24 mouse cellular contexts compared by ENCODE assay signal in genomic region chr5:37330449-37331132, GRCm38 (mm10). TPM values are rescaled to one million over a fixed set of nuclear protein-coding genes. Genes with fewer than 3 reads are reported as not detected.
DNase-seq lines count a peak whose midpoint lies in the region; ATAC-seq and TF ChIP-seq lines count a peak whose summit lies in the region.
"Had no signal": no experiment of that assay in that cellular context is flagged by ENCODE, and none has a peak within 500 bp of the region (broad histone marks: within the 10 kb centered on the region; RNA-seq: fewer than 3 reads in every experiment).

No protein-coding gene starts in this region.

- CTCF ChIA-PET in Patski (lab: Charles Lee), result interaction anchor here (0.8 to 1.5 kb wide), 2 partner anchors 11 to 24 kb away, joined by 3 to 5 read pairs; no protein-coding TSS in a partner anchor

- ATAC-seq in kidney, embryonic 14.5 days (ENCODE audit: low FRiP score, low TSS enrichment), result no peak
- ATAC-seq in kidney, postnatal 0 days (replicated peaks; ENCODE audit: low FRiP score, low read depth), result no peak
- peak; percentile 8 for ATAC-seq in Patski
- ATAC-seq: CD4-positive, CD25-positive, alpha-beta regulatory T cell, adult 4 months; forebrain, embryonic 15.5 days had no signal

- H3K27ac ChIP-seq in kidney, embryonic 14.5 days (ENCODE audit: low read depth, low read length), result 0 out of 2 replicates have a peak overlapping the region, but pooled peaks have one; percentile 42
- peak overlapping the region; percentile 66 for H3K27ac ChIP-seq in kidney, postnatal 0 days
- no peak overlapping the region for H3K27ac ChIP-seq in embryonic facial prominence, embryonic 10.5 days (replicated peaks)
- H3K27ac ChIP-seq: embryonic facial prominence, embryonic 13.5 days; forebrain, embryonic 12.5 days; forebrain, embryonic 15.5 days; hindbrain, embryonic 12.5 days; hindbrain, embryonic 15.5 days had no signal

- peaks cover 29% of the 10 kb centered on the region for H3K36me3 ChIP-seq in kidney, embryonic 14.5 days (ENCODE audit: control insufficient read depth, insufficient read depth, low read length)
- peaks cover 14% of the 10 kb centered on the region; the same call in 1 of the 2 replicates for H3K36me3 ChIP-seq in kidney, postnatal 0 days (ENCODE audit: insufficient read depth, low read length)
- peaks cover 79% of the 10 kb centered on the region for H3K36me3 ChIP-seq in embryonic facial prominence, embryonic 10.5 days (replicated peaks)
- H3K36me3 ChIP-seq: forebrain, embryonic 15.5 days; G1E; hindbrain, embryonic 15.5 days had no signal

- POLR2A ChIA-PET in Patski (lab: Charles Lee), result interaction anchor here (0.6 kb wide), 1 partner anchor 85 kb away, joined by 3 read pairs; no protein-coding TSS in a partner anchor

- no peak overlapping the region for H3K4me3 ChIP-seq in kidney, embryonic 14.5 days (ENCODE audit: low read length)
- H3K4me3 ChIP-seq in kidney, postnatal 0 days (replicated peaks; ENCODE audit: low read depth, low read length), result no peak overlapping the region
- H3K4me3 ChIP-seq in embryonic facial prominence, embryonic 10.5 days, result no peak overlapping the region
- H3K4me3 ChIP-seq: embryonic facial prominence, embryonic 13.5 days; erythroblast, embryonic 14.5 days; forebrain, embryonic 12.5 days; forebrain, embryonic 15.5 days; hindbrain, embryonic 12.5 days; hindbrain, embryonic 15.5 days had no signal

- no peaks in the 10 kb centered on the region for H3K27me3 ChIP-seq in kidney, embryonic 14.5 days (ENCODE audit: control insufficient read depth, insufficient read depth, low read length)
- H3K27me3 ChIP-seq in kidney, postnatal 0 days (ENCODE audit: insufficient read depth, low read length), result no peaks in the 10 kb centered on the region
- H3K27me3 ChIP-seq in Patski, result no peaks in the 10 kb centered on the region
- no peaks in the 10 kb centered on the region for H3K27me3 ChIP-seq in embryonic facial prominence, embryonic 10.5 days (replicated peaks; ENCODE audit: low read depth, poor library complexity, severe bottlenecking)
- H3K27me3 ChIP-seq: embryonic facial prominence, embryonic 13.5 days; forebrain, embryonic 15.5 days; hindbrain, embryonic 12.5 days; hindbrain, embryonic 15.5 days had no signal

- no peak for TF ChIP-seq CTCF in kidney, postnatal 0 days (IDR thresholded peaks at IDR 0.05; ENCODE audit: low read depth)
- no peak for TF ChIP-seq CTCF in Patski (IDR thresholded peaks at IDR 0.05)

- H3K9ac ChIP-seq in kidney, embryonic 14.5 days (ENCODE audit: low read depth, low read length), result no peak overlapping the region
- no peak overlapping the region for H3K9ac ChIP-seq in kidney, postnatal 0 days (ENCODE audit: low read depth, low read length)
- H3K9ac ChIP-seq: embryonic facial prominence, embryonic 13.5 days; forebrain, embryonic 12.5 days; forebrain, embryonic 15.5 days; hindbrain, embryonic 12.5 days; hindbrain, embryonic 15.5 days had no signal

- in situ Hi-C loops in Patski (cut with MboI; ENCODE audit: low pct_unique_long_range_greater_than_20kb), result loop anchor here (25.0 kb wide), 2 partner anchors 843 to 1207 kb away; partner anchors contain the start of genes Ccdc96 and Tada2b

- no peaks in the 10 kb centered on the region for H3K4me1 ChIP-seq in kidney, embryonic 14.5 days (ENCODE audit: control insufficient read depth, insufficient read depth, low read length)
- peaks cover 7% of the 10 kb centered on the region; the same call in 1 of the 2 replicates for H3K4me1 ChIP-seq in kidney, postnatal 0 days (replicated peaks; ENCODE audit: insufficient read depth, low read length)
- peaks cover 11% of the 10 kb centered on the region for H3K4me1 ChIP-seq in embryonic facial prominence, embryonic 10.5 days
- H3K4me1 ChIP-seq: forebrain, embryonic 15.5 days; hindbrain, embryonic 12.5 days; hindbrain, embryonic 15.5 days had no signal

- no peak for DNase-seq in kidney, postnatal 10 days
- DNase-seq in kidney, postnatal 0 days (ENCODE audit: low spot score), result no peak
- DNase-seq in kidney, adult 8-10 months, result no peak
- no peak for DNase-seq in Patski (ENCODE audit: low read depth, low spot score)
- DNase-seq in embryonic facial prominence, embryonic 10.5 days (ENCODE audit: low spot score), result no peak
- DNase-seq in heart, adult 18-20 months, result no peak
- DNase-seq: adrenal gland, adult 2 months; adrenal gland, postnatal 14 days; cerebellum, adult 11 months; cerebellum, adult 2 months; cerebellum, adult 9-11 months; cerebellum, postnatal 25 days; gastrocnemius, postnatal 25 days had no signal

- no peak overlapping the region for H3K4me2 ChIP-seq in kidney, embryonic 14.5 days (replicated peaks; ENCODE audit: low read depth, low read length)
- H3K4me2 ChIP-seq in kidney, postnatal 0 days (ENCODE audit: low read length), result no peak overlapping the region
- H3K4me2 ChIP-seq: embryonic facial prominence, embryonic 13.5 days; forebrain, embryonic 12.5 days; forebrain, embryonic 15.5 days; heart, embryonic 11.5 days; hindbrain, embryonic 12.5 days; hindbrain, embryonic 15.5 days had no signal

- WGBS in kidney, embryonic 14.5 days, result 86% methylated on average over 8 of the region's 8 CpGs
- WGBS in kidney, postnatal 0 days, result 74% methylated on average over 8 of the region's 8 CpGs
- 89% methylated on average over 8 of the region's 8 CpGs for WGBS in embryonic facial prominence, embryonic 10.5 days

- no peaks in the 10 kb centered on the region for H3K9me3 ChIP-seq in kidney, embryonic 14.5 days (ENCODE audit: control insufficient read depth, low read length)
- H3K9me3 ChIP-seq in kidney, postnatal 0 days (replicated peaks; ENCODE audit: low read length), result no peaks in the 10 kb centered on the region
- no peaks in the 10 kb centered on the region for H3K9me3 ChIP-seq in embryonic facial prominence, embryonic 10.5 days
- H3K9me3 ChIP-seq: embryonic facial prominence, embryonic 13.5 days; forebrain, embryonic 12.5 days; forebrain, embryonic 15.5 days; hindbrain, embryonic 12.5 days; hindbrain, embryonic 15.5 days had no signal

RNA-seq across cellular contexts. Expression of gene Evc, which starts 6.1 kb away (rescaled TPM):
- polyA plus RNA-seq in kidney, embryonic 14.5 days (2014; fragmentation: Nextera tagmentation; extraction: Ambion mirVana), result 12.9 and 18.4 TPM in 2 replicates
- 13.8 and 15.9 TPM in 2 replicates for polyA plus RNA-seq in kidney, postnatal 0 days (2015; fragmentation: Nextera tagmentation; extraction: Ambion mirVana)
- polyA plus RNA-seq in Patski (2021), result 146 TPM
- 25.0 and 28.7 TPM in 2 replicates for polyA plus RNA-seq in embryonic facial prominence, embryonic 10.5 days (2016; fragmentation: Nextera tagmentation; extraction: Ambion mirVana)
- 1 to 10 TPM; 5.1 to 6.0 TPM for total RNA-seq in heart, adult 18-20 months (2021)
- total RNA-seq: common myeloid progenitor, adult 5-6 weeks; G1E had no signal
- polyA plus RNA-seq: CD4-positive, CD25-positive, alpha-beta regulatory T cell, adult 4 months; G1E had no signal

RNA-seq across cellular contexts. Expression of gene Evc2, which starts 7.7 kb away (rescaled TPM):
- polyA plus RNA-seq in kidney, embryonic 14.5 days (2014; fragmentation: Nextera tagmentation; extraction: Ambion mirVana), result 14.4 and 21.6 TPM in 2 replicates
- polyA plus RNA-seq in kidney, postnatal 0 days (2015; fragmentation: Nextera tagmentation; extraction: Ambion mirVana), result 16.3 and 17.7 TPM in 2 replicates
- polyA plus RNA-seq in Patski (2021), result 72.5 TPM
- 21.7 and 21.9 TPM in 2 replicates for polyA plus RNA-seq in embryonic facial prominence, embryonic 10.5 days (2016; fragmentation: Nextera tagmentation; extraction: Ambion mirVana)
- total RNA-seq in heart, adult 18-20 months (2021), result 1 to 10 TPM; 4.9 to 7.9 TPM
- polyA plus RNA-seq: CD4-positive, CD25-positive, alpha-beta regulatory T cell, adult 4 months; erythroblast, embryonic 14.5 days; G1E had no signal
